Mouse (Mus musculus): Measurements from ENCODE around the gene Sirpb1c.

DNA sequence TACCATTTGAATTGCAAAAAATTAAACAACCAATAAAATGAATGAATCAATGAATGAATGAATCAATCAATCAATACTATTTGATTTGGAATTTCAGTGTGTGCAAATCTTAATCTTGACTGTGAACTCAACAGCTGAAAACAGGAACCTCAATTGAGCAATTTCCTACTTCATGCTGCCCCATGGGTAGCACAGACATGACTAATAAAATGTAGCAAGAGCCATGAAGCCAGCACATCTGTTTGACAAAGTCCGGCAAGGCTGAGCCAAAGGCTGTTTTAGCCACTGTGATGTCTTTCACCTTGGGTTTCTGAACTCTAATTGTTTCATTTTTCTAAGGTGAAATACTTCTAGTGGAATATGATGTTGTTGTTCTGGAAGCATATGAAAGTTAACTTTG, 1.6 kb upstream of the Sirpb1c start:
- TF ChIP-seq POLR2A (IDR thresholded peaks at IDR 0.05; ENCODE audit: low read depth, low read length) (no peak), CTCF (IDR thresholded peaks at IDR 0.05; ENCODE audit: borderline replicate concordance, insufficient read depth, low read length) (no peak)
